Mouse (Mus musculus): ENCODE data around the gene Nt5c1a. TPM values are rescaled to one million over a fixed set of nuclear protein-coding genes. Genes with fewer than 3 reads are reported as not detected.

Gene Nt5c1a
- polyA plus RNA-seq, 1 experiment from 2014 or later = not detected

DNA sequence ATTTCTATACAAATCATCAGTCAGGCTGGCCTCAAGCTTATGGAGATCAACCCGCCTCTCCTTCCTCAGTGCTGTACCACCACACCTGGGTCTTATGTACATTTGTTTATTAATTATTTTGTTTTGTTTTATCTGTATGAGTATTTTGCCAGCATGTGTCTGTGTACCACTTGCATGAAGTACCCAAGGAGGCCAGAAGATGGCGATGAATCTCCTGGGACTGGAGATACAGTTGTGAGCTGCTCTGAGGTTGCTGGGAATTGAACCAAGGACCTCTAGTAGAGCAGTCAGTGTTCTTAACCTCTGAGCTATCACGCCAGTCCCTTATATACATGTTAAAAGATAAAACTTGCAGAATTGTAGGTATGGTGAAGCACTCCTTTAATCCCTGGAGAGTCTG lies 22.0 kb downstream of the Nt5c1a start:
- 61% methylated on average over 3 of the region's 3 CpGs for WGBS

DNA sequence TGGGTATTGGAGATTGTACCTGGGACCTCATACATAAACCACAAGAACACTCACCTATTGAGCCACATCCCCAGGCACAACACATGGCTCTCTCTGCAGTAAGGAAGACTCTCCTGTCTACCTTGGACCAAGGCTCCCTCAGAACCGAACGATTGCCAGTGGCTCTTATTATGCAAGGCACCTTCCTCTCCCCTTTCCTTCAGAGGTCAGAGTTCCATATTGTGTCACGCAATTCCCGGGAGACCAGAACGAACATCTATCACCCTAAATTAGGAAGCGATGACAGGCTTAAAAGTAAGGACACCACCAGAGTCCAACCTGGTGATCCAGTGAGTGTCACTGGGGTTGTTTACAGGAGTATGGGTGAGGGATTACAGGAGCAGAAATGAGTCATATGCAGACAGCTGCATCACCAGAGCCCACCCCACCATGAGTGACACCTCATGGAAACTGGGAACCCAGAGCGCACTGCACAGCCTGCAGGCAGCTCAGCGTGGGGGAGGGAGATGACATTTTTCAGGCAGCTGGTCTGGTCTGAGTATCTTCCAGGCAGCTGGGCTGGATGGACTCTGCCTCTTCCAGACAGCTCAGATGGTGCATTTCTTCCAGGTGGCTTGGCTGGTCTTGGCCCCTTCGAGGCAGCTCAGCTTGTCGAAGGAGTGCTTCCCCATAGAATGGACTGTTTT lies 24.6 kb downstream of the Nt5c1a start:
- Histone ChIP-seq H3K4me1 (ENCODE audit: control insufficient read depth, insufficient read depth, low read length) (peaks cover 30% of the 10 kb centered on the region), H3K27me3 (replicated peaks; ENCODE audit: control insufficient read depth, insufficient read depth, low read length) (no peaks in the 10 kb centered on the region), H3K4me2 (ENCODE audit: low read depth, low read length) (no peak overlapping the region), H3K9ac (ENCODE audit: low read depth, low read length) (no peak overlapping the region), H3K4me3 (ENCODE audit: low read length) (no peak overlapping the region), H3K36me3 (ENCODE audit: control insufficient read depth, insufficient read depth, low read length) (no peaks in the 10 kb centered on the region), H3K27ac (ENCODE audit: low read length) (peak overlapping the region; percentile 24; the same call in 1 of the 2 replicates), H3K9me3 (ENCODE audit: control insufficient read depth, low read length) (no peaks in the 10 kb centered on the region)
- peak; percentile 56 for ATAC-seq
- 45% methylated on average over 10 of the region's 10 CpGs for WGBS

More for the DNA sequence above, 22.0 kb downstream of the Nt5c1a start:
- no peaks in the 10 kb centered on the region for H3K9me3 ChIP-seq (ENCODE audit: control insufficient read depth, low read length)
- H3K36me3 ChIP-seq (ENCODE audit: control insufficient read depth, insufficient read depth, low read length) = no peaks in the 10 kb centered on the region
- no peak overlapping the region for H3K4me2 ChIP-seq (ENCODE audit: low read depth, low read length)
- no peaks in the 10 kb centered on the region for H3K27me3 ChIP-seq (replicated peaks; ENCODE audit: control insufficient read depth, insufficient read depth, low read length)
- peaks cover 18% of the 10 kb centered on the region for H3K4me1 ChIP-seq (ENCODE audit: control insufficient read depth, insufficient read depth, low read length)
- no peak overlapping the region for H3K27ac ChIP-seq (ENCODE audit: low read length)
- no peak overlapping the region for H3K9ac ChIP-seq (ENCODE audit: low read depth, low read length)
- H3K4me3 ChIP-seq (ENCODE audit: low read length) = no peak overlapping the region
- no peak for ATAC-seq

DNA sequence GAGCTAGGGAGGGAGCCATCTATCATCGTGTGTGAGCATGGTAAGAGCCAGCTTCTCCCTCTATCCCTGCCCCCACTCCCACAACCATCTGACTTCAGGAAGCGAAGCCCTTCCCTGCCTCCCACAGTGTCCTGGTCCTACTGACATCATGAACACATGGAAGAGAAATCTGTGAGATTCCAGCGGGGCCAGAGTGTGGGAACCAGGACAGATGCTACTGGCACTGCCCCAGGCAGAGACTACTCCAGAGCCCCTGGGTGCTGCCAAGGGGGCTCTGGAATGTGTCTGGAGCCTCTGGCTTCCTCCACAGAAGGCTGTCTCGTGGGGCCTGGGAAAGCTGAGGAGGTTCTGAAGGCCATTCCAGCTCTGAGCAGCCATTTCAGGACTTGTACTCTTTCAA lies 26.4 kb downstream of the Nt5c1a start:
- H3K4me1 ChIP-seq (ENCODE audit: control insufficient read depth, insufficient read depth, low read length) = peaks cover 30% of the 10 kb centered on the region
- no peak overlapping the region for H3K9ac ChIP-seq (ENCODE audit: low read depth, low read length)
- no peaks in the 10 kb centered on the region for H3K9me3 ChIP-seq (ENCODE audit: control insufficient read depth, low read length)
- no peak overlapping the region for H3K4me3 ChIP-seq (ENCODE audit: low read length)
- H3K36me3 ChIP-seq (ENCODE audit: control insufficient read depth, insufficient read depth, low read length) = no peaks in the 10 kb centered on the region
- no peak overlapping the region for H3K4me2 ChIP-seq (ENCODE audit: low read depth, low read length)
- no peaks in the 10 kb centered on the region for H3K27me3 ChIP-seq (replicated peaks; ENCODE audit: control insufficient read depth, insufficient read depth, low read length)
- peak; percentile 72 for ATAC-seq
- peak overlapping the region; percentile 31 for H3K27ac ChIP-seq (ENCODE audit: low read length)
- 44% methylated on average over 4 of the region's 4 CpGs for WGBS

DNA sequence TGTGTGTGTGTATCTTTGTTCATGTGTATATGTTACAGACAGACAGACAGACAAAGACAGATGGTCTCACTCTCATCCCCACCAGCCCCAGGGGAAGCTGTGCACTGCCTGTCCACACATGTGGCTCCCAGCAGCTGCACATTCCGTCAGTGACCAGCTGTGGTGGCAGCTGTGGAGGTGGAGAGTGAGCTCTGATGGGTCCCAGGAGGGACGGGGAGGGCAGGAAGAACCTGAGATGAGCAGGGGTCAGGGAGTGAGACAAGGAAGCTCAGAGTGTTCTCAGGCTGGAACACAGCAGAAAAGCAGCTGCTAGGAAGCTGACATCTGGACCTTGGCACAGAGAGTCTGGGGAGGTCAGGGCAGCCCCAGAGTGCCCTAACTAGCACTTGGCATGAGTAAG lies 27.0 kb downstream of the Nt5c1a start:
- Histone ChIP-seq H3K4me2 (ENCODE audit: low read depth, low read length) (no peak overlapping the region), H3K27ac (ENCODE audit: low read length) (peak overlapping the region; percentile 20), H3K9me3 (ENCODE audit: control insufficient read depth, low read length) (no peaks in the 10 kb centered on the region), H3K36me3 (ENCODE audit: control insufficient read depth, insufficient read depth, low read length) (no peaks in the 10 kb centered on the region), H3K4me1 (ENCODE audit: control insufficient read depth, insufficient read depth, low read length) (peaks cover 32% of the 10 kb centered on the region), H3K4me3 (ENCODE audit: low read length) (no peak overlapping the region), H3K9ac (ENCODE audit: low read depth, low read length) (no peak overlapping the region), H3K27me3 (replicated peaks; ENCODE audit: control insufficient read depth, insufficient read depth, low read length) (no peaks in the 10 kb centered on the region)
- ATAC-seq = peak; percentile 19; the same call in 1 of the 2 replicates
- WGBS = 33% methylated on average over 2 of the region's 2 CpGs

DNA sequence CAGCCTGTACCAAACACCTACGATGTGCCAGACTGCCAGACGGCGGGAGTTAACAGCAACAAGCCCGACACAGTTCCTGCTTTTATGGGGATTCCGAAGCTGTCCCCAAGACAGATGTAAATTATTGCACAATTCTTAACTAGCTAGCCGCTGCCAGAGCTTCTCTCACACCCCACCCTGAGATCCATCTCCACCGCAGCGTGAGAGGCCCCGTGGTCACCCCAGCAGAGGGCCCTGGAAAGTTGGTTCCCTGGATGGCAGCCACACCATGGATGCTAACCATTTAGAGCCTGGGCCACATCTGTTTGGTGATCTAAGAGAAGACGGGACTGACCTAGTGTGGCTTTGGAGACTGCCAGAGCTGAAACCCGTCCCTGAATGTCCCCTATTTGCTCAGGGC lies 27.9 kb downstream of the Nt5c1a start:
- ATAC-seq = no peak
- H3K4me1 ChIP-seq (ENCODE audit: control insufficient read depth, insufficient read depth, low read length) = peaks cover 39% of the 10 kb centered on the region
- WGBS = 53% methylated on average over 11 of the region's 11 CpGs

DNA sequence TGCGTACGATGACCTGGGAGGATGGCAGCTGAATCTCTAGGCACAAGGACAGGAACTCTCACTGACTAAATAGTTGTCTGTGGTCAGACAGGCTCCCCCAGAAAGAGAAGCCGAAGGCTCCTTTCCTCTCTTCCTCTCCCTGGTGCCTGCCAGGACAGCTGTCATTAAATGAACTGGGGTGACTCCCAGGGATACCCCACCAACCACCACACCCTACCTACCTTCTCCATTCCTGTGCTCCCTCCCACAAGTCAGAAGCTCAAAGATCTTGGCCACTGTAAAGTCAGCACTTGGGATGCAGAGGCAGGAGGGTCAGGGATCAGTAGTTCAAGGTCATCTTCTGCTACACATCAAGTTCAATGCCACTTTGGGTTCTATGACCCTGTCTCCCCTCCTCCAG lies 31.5 kb downstream of the Nt5c1a start:
- Histone ChIP-seq H3K9me3 (ENCODE audit: control insufficient read depth, low read length) (no peaks in the 10 kb centered on the region), H3K27me3 (replicated peaks; ENCODE audit: control insufficient read depth, insufficient read depth, low read length) (no peaks in the 10 kb centered on the region), H3K9ac (ENCODE audit: low read depth, low read length) (no peak overlapping the region), H3K27ac (ENCODE audit: low read length) (no peak overlapping the region), H3K4me1 (ENCODE audit: control insufficient read depth, insufficient read depth, low read length) (peaks cover 28% of the 10 kb centered on the region), H3K36me3 (ENCODE audit: control insufficient read depth, insufficient read depth, low read length) (no peaks in the 10 kb centered on the region), H3K4me2 (ENCODE audit: low read depth, low read length) (no peak overlapping the region), H3K4me3 (ENCODE audit: low read length) (no peak overlapping the region)
- 74% methylated on average over 3 of the region's 3 CpGs for WGBS
- no peak for ATAC-seq

More for the DNA sequence above, 27.9 kb downstream of the Nt5c1a start:
- H3K4me3 ChIP-seq (ENCODE audit: low read length) = no peak overlapping the region
- H3K9me3 ChIP-seq (ENCODE audit: control insufficient read depth, low read length) = no peaks in the 10 kb centered on the region
- no peak overlapping the region for H3K4me2 ChIP-seq (ENCODE audit: low read depth, low read length)
- H3K36me3 ChIP-seq (ENCODE audit: control insufficient read depth, insufficient read depth, low read length) = no peaks in the 10 kb centered on the region
- no peaks in the 10 kb centered on the region for H3K27me3 ChIP-seq (replicated peaks; ENCODE audit: control insufficient read depth, insufficient read depth, low read length)
- H3K27ac ChIP-seq (ENCODE audit: low read length) = no peak overlapping the region
- no peak overlapping the region for H3K9ac ChIP-seq (ENCODE audit: low read depth, low read length)

DNA sequence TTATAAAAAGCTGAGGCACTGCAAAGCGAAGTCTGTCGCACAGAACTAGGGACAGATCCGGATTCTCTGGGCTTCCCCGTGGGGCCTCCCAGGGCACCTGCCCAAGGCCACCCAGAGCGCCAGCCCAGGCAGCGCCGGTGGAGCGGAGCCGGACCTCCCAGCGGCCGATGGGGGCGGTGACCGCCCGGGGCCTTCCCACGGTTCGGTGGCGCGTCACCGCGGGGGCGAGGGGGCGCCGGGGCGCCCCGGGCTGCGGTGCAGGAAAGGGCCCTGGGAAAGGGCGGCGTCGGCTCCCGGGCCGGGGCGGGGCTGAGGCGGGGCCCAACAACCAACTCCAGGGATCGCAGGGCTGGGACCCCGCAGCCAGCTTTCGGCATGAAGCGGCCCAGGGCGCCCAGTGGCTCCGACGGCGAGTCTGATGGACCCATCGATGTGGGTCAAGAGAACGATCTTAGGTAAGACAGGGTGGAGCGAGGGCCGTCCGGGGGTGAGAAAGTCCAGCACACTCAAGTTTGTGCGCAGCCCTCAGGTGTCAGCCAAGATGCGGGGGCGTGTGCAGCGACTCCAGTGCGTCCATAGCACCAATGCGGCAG lies 32.3 kb downstream of the Nt5c1a start, which contains the start of gene Heyl:
Gene Heyl, plus strand, starts transcription at position 65 of the 593 bp plus-strand sequence.
- H3K4me3 ChIP-seq (ENCODE audit: low read length) = peak within 1 kb of the TSS; percentile 53
- 2% methylated on average over 52 of the region's 52 CpGs for WGBS
- peak; percentile 84 for ATAC-seq
- H3K4me2 ChIP-seq (ENCODE audit: low read depth, low read length) = peak within 1 kb of the TSS; percentile 86
- H3K4me1 ChIP-seq (ENCODE audit: control insufficient read depth, insufficient read depth, low read length) = peaks cover 21% of the 10 kb centered on the region
- H3K9me3 ChIP-seq (ENCODE audit: control insufficient read depth, low read length) = no peaks in the 10 kb centered on the region
- H3K27me3 ChIP-seq (replicated peaks; ENCODE audit: control insufficient read depth, insufficient read depth, low read length) = no peaks in the 10 kb centered on the region
- no peaks in the 10 kb centered on the region for H3K36me3 ChIP-seq (ENCODE audit: control insufficient read depth, insufficient read depth, low read length)
- H3K27ac ChIP-seq (ENCODE audit: low read length) = 0 out of 2 replicates have a peak within 1 kb of the TSS, but pooled peaks have one; percentile 3
- H3K9ac ChIP-seq (ENCODE audit: low read depth, low read length) = peak within 1 kb of the TSS; percentile 63

DNA sequence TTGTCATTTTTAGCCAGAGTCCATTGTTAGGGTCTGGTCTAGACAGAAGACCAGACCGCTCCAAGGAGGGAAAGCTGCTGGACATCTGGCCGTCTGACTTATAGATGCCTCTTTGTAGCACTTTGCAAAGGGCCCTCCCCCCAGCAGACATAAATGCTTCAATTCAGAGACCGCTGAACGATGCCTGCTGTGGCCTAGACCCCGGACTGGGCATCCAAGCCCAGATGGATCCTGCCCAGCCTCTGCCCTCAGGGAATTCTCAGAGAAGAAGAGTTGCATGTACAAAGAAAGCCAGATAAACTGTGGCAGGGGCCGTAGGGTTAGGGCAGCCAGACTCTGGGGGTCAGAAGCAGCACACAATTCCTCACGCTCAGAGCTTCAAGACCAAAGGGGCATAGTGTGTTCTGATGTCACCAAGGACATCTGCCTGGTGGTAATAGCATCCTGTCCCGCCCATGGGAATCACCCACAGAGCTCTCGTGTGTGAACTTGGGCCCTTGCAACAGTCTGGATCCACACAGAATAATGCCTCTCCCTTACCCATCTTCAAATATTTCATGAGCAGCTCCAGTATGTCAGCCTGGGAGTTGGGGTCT lies 34.6 kb downstream of the Nt5c1a start:
- H3K4me1 ChIP-seq (ENCODE audit: control insufficient read depth, insufficient read depth, low read length) = peaks cover 12% of the 10 kb centered on the region; the same call in 1 of the 2 replicates
- WGBS = 67% methylated on average over 9 of the region's 9 CpGs
- no peaks in the 10 kb centered on the region; the same call in 1 of the 2 replicates for H3K27me3 ChIP-seq (replicated peaks; ENCODE audit: control insufficient read depth, insufficient read depth, low read length)
- H3K27ac ChIP-seq (ENCODE audit: low read length) = peak overlapping the region; percentile 12; the same call in 1 of the 2 replicates
- no peaks in the 10 kb centered on the region for H3K9me3 ChIP-seq (ENCODE audit: control insufficient read depth, low read length)
- no peak for ATAC-seq
- 0 out of 2 replicates have a peak overlapping the region, but pooled peaks have one; percentile 36 for H3K9ac ChIP-seq (ENCODE audit: low read depth, low read length)
- H3K36me3 ChIP-seq (ENCODE audit: control insufficient read depth, insufficient read depth, low read length) = no peaks in the 10 kb centered on the region
- H3K4me3 ChIP-seq (ENCODE audit: low read length) = no peak overlapping the region
- peak overlapping the region; percentile 8; the same call in 1 of the 2 replicates for H3K4me2 ChIP-seq (ENCODE audit: low read depth, low read length)

DNA sequence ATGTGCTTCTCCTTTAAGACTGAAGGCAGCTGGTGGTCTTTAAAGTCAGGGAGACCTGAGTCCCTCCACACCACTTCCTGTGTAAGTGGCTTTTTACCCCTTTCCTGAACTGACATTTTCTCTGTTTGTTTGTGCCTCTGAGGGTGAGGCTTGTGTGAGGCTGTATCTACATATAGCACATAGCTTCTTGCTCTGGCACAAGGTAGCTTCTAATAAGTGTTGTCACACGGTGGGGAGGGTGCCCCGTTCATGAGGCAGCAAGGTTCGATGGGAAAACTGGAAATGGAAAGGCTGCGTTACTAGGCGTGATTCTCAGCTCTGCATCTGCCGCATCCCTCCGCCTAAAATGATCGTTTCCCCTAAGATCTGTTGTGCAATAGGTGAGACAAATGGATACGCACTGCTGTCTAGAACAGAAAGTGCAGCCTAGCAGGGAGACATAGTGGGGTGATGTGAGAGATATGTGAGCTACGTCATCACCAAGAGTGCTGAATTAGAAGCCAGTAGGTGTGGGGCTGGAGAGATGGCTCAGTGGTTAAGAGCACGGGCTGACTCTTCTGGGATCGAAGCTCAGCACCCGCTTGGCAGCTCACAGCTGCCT lies 35.2 kb downstream of the Nt5c1a start:
- WGBS = 75% methylated on average over 13 of the region's 13 CpGs
- Histone ChIP-seq H3K27me3 (replicated peaks; ENCODE audit: control insufficient read depth, insufficient read depth, low read length) (no peaks in the 10 kb centered on the region; the same call in 1 of the 2 replicates), H3K9ac (ENCODE audit: low read depth, low read length) (0 out of 2 replicates have a peak overlapping the region, but pooled peaks have one; percentile 36), H3K36me3 (ENCODE audit: control insufficient read depth, insufficient read depth, low read length) (no peaks in the 10 kb centered on the region), H3K4me2 (ENCODE audit: low read depth, low read length) (no peak overlapping the region), H3K9me3 (ENCODE audit: control insufficient read depth, low read length) (no peaks in the 10 kb centered on the region), H3K4me1 (ENCODE audit: control insufficient read depth, insufficient read depth, low read length) (peaks cover 12% of the 10 kb centered on the region; the same call in 1 of the 2 replicates), H3K4me3 (ENCODE audit: low read length) (no peak overlapping the region), H3K27ac (ENCODE audit: low read length) (peak overlapping the region; percentile 12; the same call in 1 of the 2 replicates)
- ATAC-seq = no peak

Data from intestine, embryonic 16.5 days (tissue).